Mouse (Mus musculus) bone marrow macrophage, adult 2 months (primary cell): ENCODE measurements around the gene Fam172a. TPM values are rescaled to one million over a fixed set of nuclear protein-coding genes. Genes with fewer than 3 reads are reported as not detected.

Source experiments
- H3K27ac ChIP-seq: 2 replicates; pipeline ENCODE4 v1.5.1; 2012; ENCODE audit warnings: low read depth, low read length; ENCODE audit not compliant: insufficient read depth
- H3K4me1 ChIP-seq: 2 replicates; pipeline ENCODE4 v1.6.1; 2012; ENCODE audit warnings: low read length; ENCODE audit not compliant: control insufficient read depth, insufficient read depth
- H3K4me3 ChIP-seq: 2 replicates; pipeline ENCODE4 v1.5.1; 2012; ENCODE audit warnings: mild to moderate bottlenecking, low read length, moderate library complexity; ENCODE audit not compliant: insufficient read depth
- CTCF ChIP-seq: IDR thresholded peaks from 2 replicates; pipeline ENCODE4 v1.5.1; 2012; ENCODE audit warnings: low read depth, mild to moderate bottlenecking, low read length, moderate library complexity
- POLR2A ChIP-seq: IDR thresholded peaks from 2 replicates; pipeline ENCODE4 v1.6.1; 2012; ENCODE audit warnings: mild to moderate bottlenecking, low read depth, low read length, borderline replicate concordance
- polyA plus RNA-seq: library from polyadenylated mRNA; stranded (reverse); fragments of >200 nt; gene quantifications from 2 replicates; pipeline ENCODE4 v1.2.4, GENCODE M21; 2012; ENCODE audit not compliant: missing spikeins, insufficient read depth, insufficient read length

Fam172a gene
- polyA plus RNA-seq, 1 experiment, result 28.4 TPM

GRCm38 (mm10) chr13:77959493-77960272 is 257.9 kb downstream of the Fam172a start:
- TF ChIP-seq POLR2A (no peak), CTCF (no peak)
- Histone ChIP-seq H3K4me1 (no peaks in the 10 kb centered on the region), H3K27ac (no peak overlapping the region), H3K4me3 (no peak overlapping the region)

- H3K4me1 ChIP-seq, result no peaks in the 10 kb centered on the region
- no peak for TF ChIP-seq CTCF
- no peak for TF ChIP-seq POLR2A
- no peak overlapping the region for H3K27ac ChIP-seq
- no peak overlapping the region for H3K4me3 ChIP-seq
Measured at GRCm38 (mm10) chr13:77976248-77976647, 274.4 kb downstream of the Fam172a start.

GRCm38 (mm10) chr13:77977121-77977520 is 275.3 kb downstream of the Fam172a start:
- H3K4me1 ChIP-seq, result no peaks in the 10 kb centered on the region
- H3K27ac ChIP-seq, result no peak overlapping the region
- TF ChIP-seq POLR2A, result no peak
- TF ChIP-seq CTCF, result no peak
- no peak overlapping the region for H3K4me3 ChIP-seq

GRCm38 (mm10) chr13:77982105-77982851 is 280.4 kb downstream of the Fam172a start:
- Histone ChIP-seq H3K4me3 (no peak overlapping the region), H3K4me1 (no peaks in the 10 kb centered on the region)
- TF ChIP-seq CTCF (no peak), POLR2A (no peak)

GRCm38 (mm10) chr13:77982852-77983202 is 281.0 kb downstream of the Fam172a start:
- Histone ChIP-seq H3K4me1 (no peaks in the 10 kb centered on the region), H3K27ac (no peak overlapping the region), H3K4me3 (no peak overlapping the region)
- TF ChIP-seq CTCF (no peak), POLR2A (no peak)

More at GRCm38 (mm10) chr13:77982105-77982851, 280.4 kb downstream of the Fam172a start:
- no peak overlapping the region for H3K27ac ChIP-seq

GRCm38 (mm10) chr13:77991189-77991886 is 289.5 kb downstream of the Fam172a start:
- H3K27ac ChIP-seq, result no peak overlapping the region
- no peak for TF ChIP-seq CTCF
- no peak for TF ChIP-seq POLR2A
- H3K4me1 ChIP-seq, result no peaks in the 10 kb centered on the region
- H3K4me3 ChIP-seq, result no peak overlapping the region

GRCm38 (mm10) chr13:78004649-78005048 is 302.8 kb downstream of the Fam172a start:
- no peaks in the 10 kb centered on the region for H3K4me1 ChIP-seq
- TF ChIP-seq POLR2A (no peak), CTCF (no peak)
- no peak overlapping the region for H3K4me3 ChIP-seq
- no peak overlapping the region for H3K27ac ChIP-seq

GRCm38 (mm10) chr13:78005344-78005743 is 303.5 kb downstream of the Fam172a start:
- Histone ChIP-seq H3K4me3 (no peak overlapping the region), H3K4me1 (no peaks in the 10 kb centered on the region), H3K27ac (no peak overlapping the region)
- TF ChIP-seq CTCF (no peak), POLR2A (no peak)

- Histone ChIP-seq H3K27ac (no peak overlapping the region), H3K4me3 (no peak overlapping the region), H3K4me1 (no peaks in the 10 kb centered on the region)
- TF ChIP-seq CTCF (no peak), POLR2A (no peak)
Measured at GRCm38 (mm10) chr13:78010176-78010575, 308.3 kb downstream of the Fam172a start.

GRCm38 (mm10) chr13:78024683-78025294 is 323.0 kb downstream of the Fam172a start, which contains the start of gene Pou5f2:
TSS of gene Pou5f2 (plus strand) at chr13:78024902.
- TF ChIP-seq POLR2A, result no peak
- no peak for TF ChIP-seq CTCF
- Histone ChIP-seq H3K4me3 (no peak within 1 kb of the TSS), H3K4me1 (no peaks in the 10 kb centered on the region)

More at GRCm38 (mm10) chr13:78024683-78025294, 323.0 kb downstream of the Fam172a start, which contains the start of gene Pou5f2:
- H3K27ac ChIP-seq, result no peak within 1 kb of the TSS
